Mouse (Mus musculus): Measurements from ENCODE around the gene Cacna1f. TPM values are rescaled to one million over a fixed set of nuclear protein-coding genes. Genes with fewer than 3 reads are reported as not detected.

Gene Cacna1f
- polyA plus RNA-seq, 1 experiment = 0.13 TPM

DNA sequence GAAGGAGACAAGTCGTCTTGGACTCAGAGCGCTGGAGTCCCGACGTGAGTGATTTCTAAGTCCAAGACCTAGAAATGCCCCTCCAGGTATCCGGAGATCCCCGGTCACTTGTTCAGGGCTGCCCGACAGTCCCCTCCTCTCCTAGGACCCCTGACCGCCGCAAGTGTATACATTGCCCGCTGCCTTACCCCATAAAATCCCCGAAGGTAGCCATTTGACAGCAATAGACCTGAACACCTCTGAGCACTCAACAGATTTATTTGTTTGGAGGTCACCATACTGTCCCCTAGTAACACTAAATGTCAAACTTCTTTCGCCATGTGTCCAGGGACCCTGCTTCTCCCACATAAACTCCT is 73.2 kb downstream of the Cacna1f start:
- Histone ChIP-seq H3K4me1 (ENCODE audit: control insufficient read depth, insufficient read depth, low read length) (peaks cover 5% of the 10 kb centered on the region; the same call in 1 of the 2 replicates), H3K27ac (ENCODE audit: insufficient read depth, low read length) (no peak overlapping the region), H3K27me3 (ENCODE audit: control insufficient read depth, insufficient read depth, low read length) (no peaks in the 10 kb centered on the region), H3K4me3 (replicated peaks; ENCODE audit: insufficient read depth, low read depth, low read length) (peak overlapping the region; percentile 47)
- no peak for TF ChIP-seq POLR2A (IDR thresholded peaks at IDR 0.05; ENCODE audit: borderline replicate concordance, insufficient read depth, low read length)
- TF ChIP-seq CTCF (IDR thresholded peaks at IDR 0.05; ENCODE audit: borderline replicate concordance, insufficient read depth, low read depth, low read length) = no peak
- WGBS = 15% methylated on average over 12 of the region's 12 CpGs
- no peak for DNase-seq

DNA sequence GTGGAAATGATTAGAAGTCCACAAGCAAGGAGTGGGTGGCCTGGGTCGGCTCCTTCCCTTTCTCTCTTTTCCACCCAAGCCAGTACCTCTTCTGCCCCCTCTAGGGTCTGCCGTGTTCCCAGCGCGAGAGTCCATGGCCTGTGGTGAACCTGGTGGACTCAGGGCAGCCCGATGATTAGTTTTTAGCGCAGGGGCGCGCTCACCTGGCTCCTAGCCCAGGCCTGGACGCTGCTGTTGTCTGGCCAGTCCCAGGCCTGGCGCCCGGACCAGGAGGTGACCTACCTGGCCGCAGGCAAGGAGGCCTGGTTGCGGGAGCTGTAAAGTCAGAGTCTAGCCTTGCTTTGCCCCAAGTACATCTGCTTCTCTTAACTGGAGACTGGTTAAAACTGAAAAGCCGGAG is 74.0 kb downstream of the Cacna1f start, which contains the start of gene Magix:
Gene Magix, minus strand, starts transcription at position 388 of the 400 bp plus-strand sequence.
- peak; percentile 62 to 68 for DNase-seq
- TF ChIP-seq POLR2A (IDR thresholded peaks at IDR 0.05; ENCODE audit: borderline replicate concordance, insufficient read depth, low read length) (no peak), CTCF (IDR thresholded peaks at IDR 0.05; ENCODE audit: borderline replicate concordance, insufficient read depth, low read depth, low read length) (no peak)
- WGBS = 10% methylated on average over 14 of the region's 14 CpGs
- peak within 1 kb of the TSS; percentile 47 for H3K4me3 ChIP-seq (replicated peaks; ENCODE audit: insufficient read depth, low read depth, low read length)
- no peaks in the 10 kb centered on the region for H3K27me3 ChIP-seq (ENCODE audit: control insufficient read depth, insufficient read depth, low read length)
- peak within 1 kb of the TSS; percentile 19 for H3K27ac ChIP-seq (ENCODE audit: insufficient read depth, low read length)
- H3K4me1 ChIP-seq (ENCODE audit: control insufficient read depth, insufficient read depth, low read length) = peaks cover 5% of the 10 kb centered on the region; the same call in 1 of the 2 replicates

Other genes starting within 250 kb of the Cacna1f start
- gene Usp27x, start 231.3 kb upstream of the Cacna1f start, polyA plus RNA-seq (2012; rRNA removed) = 4.1 and 4.2 TPM in 2 replicates
- 0.03 TPM in 1 of 2 replicates, not detected in the other for gene Foxp3, start 33.4 kb upstream of the Cacna1f start, polyA plus RNA-seq (2012; rRNA removed)
- gene Ppp1r3f, start 32.8 kb upstream of the Cacna1f start, polyA plus RNA-seq (2012; rRNA removed) = 20.6 and 21.4 TPM in 2 replicates
- gene Ccdc22, start 1.6 kb upstream of the Cacna1f start, polyA plus RNA-seq (2012; rRNA removed) = 31.7 and 33.4 TPM in 2 replicates
- gene Syp, start 31.4 kb downstream of the Cacna1f start, polyA plus RNA-seq (2012; rRNA removed) = 945 and 955 TPM in 2 replicates
- gene Prickle3, start 50.2 kb downstream of the Cacna1f start, polyA plus RNA-seq (2012; rRNA removed) = 1.7 and 2.1 TPM in 2 replicates
- 5.2 and 6.5 TPM in 2 replicates for gene Plp2, start 64.3 kb downstream of the Cacna1f start, polyA plus RNA-seq (2012; rRNA removed)
- gene Magix, start 74.2 kb downstream of the Cacna1f start, polyA plus RNA-seq (2012; rRNA removed) = 2.2 and 2.6 TPM in 2 replicates
- 30.5 and 33.1 TPM in 2 replicates for gene Gpkow, start 90.0 kb downstream of the Cacna1f start, polyA plus RNA-seq (2012; rRNA removed)
- 81.8 and 82.7 TPM in 2 replicates for gene Wdr45, start 107.2 kb downstream of the Cacna1f start, polyA plus RNA-seq (2012; rRNA removed)
- 0.54 TPM in 1 of 2 replicates, not detected in the other for gene Gm45208, start 115.2 kb downstream of the Cacna1f start, polyA plus RNA-seq (2012; rRNA removed)
- gene Praf2, start 121.4 kb downstream of the Cacna1f start, polyA plus RNA-seq (2012; rRNA removed) = 166 and 179 TPM in 2 replicates
- gene Ccdc120, start 143.8 kb downstream of the Cacna1f start, polyA plus RNA-seq (2012; rRNA removed) = 68.3 and 82.6 TPM in 2 replicates
- gene Tfe3, start 155.5 kb downstream of the Cacna1f start, polyA plus RNA-seq (2012; rRNA removed) = 24.4 and 24.5 TPM in 2 replicates
- gene Gripap1, start 182.7 kb downstream of the Cacna1f start, polyA plus RNA-seq (2012; rRNA removed) = 110 TPM in 2 replicates
- 5.9 and 7.6 TPM in 2 replicates for gene Kcnd1, start 215.2 kb downstream of the Cacna1f start, polyA plus RNA-seq (2012; rRNA removed)
- gene Otud5, start 234.3 kb downstream of the Cacna1f start, polyA plus RNA-seq (2012; rRNA removed) = 49.4 and 52.5 TPM in 2 replicates

All from cerebellum, adult 2 months (tissue).